Mouse (Mus musculus): ENCODE measurements around the gene Hsp90ab1. TPM values are rescaled to one million over a fixed set of nuclear protein-coding genes. Genes with fewer than 3 reads are reported as not detected.

Hsp90ab1 gene
- polyA plus RNA-seq, 1 experiment from 2014 or later, result 1,372 TPM

GRCm38 (mm10) chr17:45586449-45586837 lies 13.4 kb upstream of the Hsp90ab1 start:
- peaks cover 7% of the 10 kb centered on the region; the same call in 1 of the 2 replicates for H3K9me3 ChIP-seq
- H3K4me1 ChIP-seq, result peaks cover 47% of the 10 kb centered on the region
- no peak for ATAC-seq (ENCODE audit: extremely low read depth, insufficient number of reproducible peaks, low FRiP score, low TSS enrichment)
- no peak overlapping the region for H3K4me2 ChIP-seq
- H3K4me3 ChIP-seq, result no peak overlapping the region
- peak overlapping the region; percentile 95; the same call in 1 of the 2 replicates for H3K27ac ChIP-seq (replicated peaks)
- peaks cover 43% of the 10 kb centered on the region for H3K36me3 ChIP-seq
- H3K9ac ChIP-seq, result no peak overlapping the region
- no peaks in the 10 kb centered on the region for H3K27me3 ChIP-seq (replicated peaks)
- 93% methylated on average over 3 of the region's 3 CpGs for WGBS

DNA sequence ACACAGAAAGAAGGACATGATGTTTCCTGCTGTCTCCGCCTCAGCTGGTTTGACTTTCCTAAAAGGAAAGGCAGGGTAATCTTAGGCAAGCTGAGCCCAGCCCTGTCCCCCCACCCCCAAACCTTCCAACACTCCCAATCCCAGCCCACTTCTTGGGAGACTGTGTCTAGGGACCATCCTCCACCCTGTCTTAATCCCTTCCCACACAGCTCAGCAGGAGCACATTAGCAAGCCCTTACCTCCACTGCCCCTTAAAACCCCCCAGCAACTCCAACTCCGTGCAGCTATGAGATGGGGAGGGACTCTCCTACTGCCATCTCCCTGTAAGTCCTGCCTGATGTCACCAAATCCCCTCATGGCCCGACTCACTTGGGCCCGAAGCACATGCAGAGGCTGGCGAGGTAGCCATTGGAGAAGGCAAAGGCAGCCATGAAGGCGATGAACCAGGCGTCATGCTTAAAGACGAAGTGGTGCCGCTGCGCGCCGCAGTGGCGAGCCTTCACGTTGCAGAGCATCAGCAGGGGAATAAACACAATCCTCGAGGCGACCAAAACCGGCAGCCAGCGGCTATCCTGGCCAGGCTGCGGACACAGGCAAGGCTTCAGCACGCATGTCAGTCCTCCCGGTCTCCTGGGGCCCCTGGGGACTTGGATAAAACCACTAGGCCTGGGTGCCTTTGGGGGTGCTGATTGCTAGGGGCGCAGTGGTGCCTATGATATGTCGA lies 12.8 kb upstream of the Hsp90ab1 start:
- WGBS, result 63% methylated on average over 23 of the region's 23 CpGs
- H3K9me3 ChIP-seq, result peaks cover 7% of the 10 kb centered on the region; the same call in 1 of the 2 replicates
- H3K4me1 ChIP-seq, result peaks cover 46% of the 10 kb centered on the region
- no peaks in the 10 kb centered on the region for H3K27me3 ChIP-seq (replicated peaks)
- ATAC-seq (ENCODE audit: extremely low read depth, insufficient number of reproducible peaks, low FRiP score, low TSS enrichment), result no peak
- H3K4me2 ChIP-seq, result peak overlapping the region; percentile 45; the same call in 1 of the 2 replicates
- peak overlapping the region; percentile 44 for H3K9ac ChIP-seq
- H3K27ac ChIP-seq (replicated peaks), result peak overlapping the region; percentile 95
- peaks cover 43% of the 10 kb centered on the region for H3K36me3 ChIP-seq
- no peak overlapping the region for H3K4me3 ChIP-seq

GRCm38 (mm10) chr17:45584939-45585678 lies 12.0 kb upstream of the Hsp90ab1 start:
- H3K4me1 ChIP-seq, result peaks cover 46% of the 10 kb centered on the region
- WGBS, result 8% methylated on average over 14 of the region's 14 CpGs
- H3K4me3 ChIP-seq, result peak overlapping the region; percentile 17; the same call in 1 of the 2 replicates
- peak overlapping the region; percentile 95 for H3K27ac ChIP-seq (replicated peaks)
- ATAC-seq (ENCODE audit: extremely low read depth, insufficient number of reproducible peaks, low FRiP score, low TSS enrichment), result peak; percentile 53; the same call in 1 of the 2 replicates
- peaks cover 41% of the 10 kb centered on the region for H3K36me3 ChIP-seq
- H3K27me3 ChIP-seq (replicated peaks), result no peaks in the 10 kb centered on the region
- H3K4me2 ChIP-seq, result peak overlapping the region; percentile 45
- H3K9me3 ChIP-seq, result peaks cover 7% of the 10 kb centered on the region; the same call in 1 of the 2 replicates
- peak overlapping the region; percentile 60 for H3K9ac ChIP-seq

DNA sequence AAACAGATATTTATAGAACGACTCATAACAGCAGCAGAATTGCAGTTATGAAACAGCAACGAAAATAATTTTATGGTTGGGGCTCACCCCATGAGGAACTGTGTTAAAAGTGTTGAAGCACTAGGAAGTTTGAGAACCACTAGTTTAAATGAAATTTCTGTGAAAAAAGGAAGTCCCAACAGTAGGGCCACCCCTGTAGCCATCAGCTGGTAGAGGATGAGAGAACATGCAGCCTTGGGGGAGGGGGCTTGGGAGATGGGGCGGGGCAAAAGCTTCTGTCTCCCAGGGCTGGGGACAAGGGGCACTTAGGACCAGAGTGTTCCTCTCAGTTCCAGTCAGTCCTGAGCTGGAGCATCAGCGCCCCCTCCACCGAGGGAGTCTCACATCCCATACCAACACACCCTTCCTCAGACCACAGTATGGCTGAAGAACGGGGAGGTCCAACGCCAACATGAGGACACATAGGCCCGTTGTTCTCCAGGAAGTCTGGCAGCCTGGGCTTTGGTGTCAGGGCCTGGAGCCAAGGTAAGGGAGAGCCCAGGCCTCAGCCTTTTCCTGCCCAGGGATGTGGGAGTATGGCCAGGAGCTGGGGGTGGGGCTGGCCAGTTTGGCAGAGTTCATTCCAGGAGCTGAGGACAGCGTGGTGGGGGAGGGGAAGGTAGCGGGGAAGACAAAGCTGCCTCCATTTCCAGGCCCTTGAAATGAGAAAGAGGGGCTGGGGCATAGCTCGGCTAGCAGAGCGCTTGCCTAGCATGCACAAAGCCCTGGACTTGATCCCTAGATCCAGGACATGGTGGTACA lies 11.2 kb upstream of the Hsp90ab1 start:
- Histone ChIP-seq H3K4me1 (peaks cover 46% of the 10 kb centered on the region), H3K27me3 (replicated peaks) (no peaks in the 10 kb centered on the region), H3K27ac (replicated peaks) (peak overlapping the region; percentile 95), H3K9me3 (peaks cover 7% of the 10 kb centered on the region; the same call in 1 of the 2 replicates), H3K36me3 (peaks cover 33% of the 10 kb centered on the region), H3K4me2 (peak overlapping the region; percentile 45), H3K4me3 (peak overlapping the region; percentile 17; the same call in 1 of the 2 replicates), H3K9ac (peak overlapping the region; percentile 60)
- ATAC-seq (ENCODE audit: extremely low read depth, insufficient number of reproducible peaks, low FRiP score, low TSS enrichment), result peak; percentile 45
- 29% methylated on average over 12 of the region's 12 CpGs for WGBS

- peaks cover 7% of the 10 kb centered on the region; the same call in 1 of the 2 replicates for H3K9me3 ChIP-seq
- H3K9ac ChIP-seq, result no peak overlapping the region
- H3K4me1 ChIP-seq, result peaks cover 56% of the 10 kb centered on the region
- 0 out of 2 replicates have a peak overlapping the region, but pooled peaks have one; percentile 95 for H3K27ac ChIP-seq (replicated peaks)
- no peak for ATAC-seq (ENCODE audit: extremely low read depth, insufficient number of reproducible peaks, low FRiP score, low TSS enrichment)
- no peak overlapping the region for H3K4me2 ChIP-seq
- WGBS, result 62% methylated on average over 6 of the region's 6 CpGs
- H3K4me3 ChIP-seq, result no peak overlapping the region
- no peaks in the 10 kb centered on the region for H3K27me3 ChIP-seq (replicated peaks)
- H3K36me3 ChIP-seq, result peaks cover 19% of the 10 kb centered on the region
These were observed 9.8 kb upstream of the Hsp90ab1 start for GRCm38 (mm10) chr17:45582715-45583355.

- Histone ChIP-seq H3K9me3 (peaks cover 7% of the 10 kb centered on the region; the same call in 1 of the 2 replicates), H3K4me1 (peaks cover 59% of the 10 kb centered on the region), H3K27ac (replicated peaks) (peak overlapping the region; percentile 59; the same call in 1 of the 2 replicates), H3K4me3 (no peak overlapping the region), H3K9ac (no peak overlapping the region), H3K36me3 (peaks cover 12% of the 10 kb centered on the region), H3K4me2 (no peak overlapping the region), H3K27me3 (replicated peaks) (no peaks in the 10 kb centered on the region)
- WGBS, result 68% methylated on average over 6 of the region's 6 CpGs
- no peak for ATAC-seq (ENCODE audit: extremely low read depth, insufficient number of reproducible peaks, low FRiP score, low TSS enrichment)
These were observed 9.1 kb upstream of the Hsp90ab1 start for GRCm38 (mm10) chr17:45582188-45582587.

- H3K4me1 ChIP-seq, result peaks cover 59% of the 10 kb centered on the region
- no peak for ATAC-seq (ENCODE audit: extremely low read depth, insufficient number of reproducible peaks, low FRiP score, low TSS enrichment)
- H3K4me2 ChIP-seq, result no peak overlapping the region
- no peak overlapping the region for H3K4me3 ChIP-seq
- H3K9ac ChIP-seq, result no peak overlapping the region
- H3K27ac ChIP-seq (replicated peaks), result peak overlapping the region; percentile 59
- no peaks in the 10 kb centered on the region for H3K27me3 ChIP-seq (replicated peaks)
- H3K9me3 ChIP-seq, result peaks cover 3% of the 10 kb centered on the region; the same call in 1 of the 2 replicates
- 12% methylated on average over 2 of the region's 2 CpGs for WGBS
- peaks cover 6% of the 10 kb centered on the region for H3K36me3 ChIP-seq
These were observed 8.5 kb upstream of the Hsp90ab1 start for GRCm38 (mm10) chr17:45581567-45581983.

DNA sequence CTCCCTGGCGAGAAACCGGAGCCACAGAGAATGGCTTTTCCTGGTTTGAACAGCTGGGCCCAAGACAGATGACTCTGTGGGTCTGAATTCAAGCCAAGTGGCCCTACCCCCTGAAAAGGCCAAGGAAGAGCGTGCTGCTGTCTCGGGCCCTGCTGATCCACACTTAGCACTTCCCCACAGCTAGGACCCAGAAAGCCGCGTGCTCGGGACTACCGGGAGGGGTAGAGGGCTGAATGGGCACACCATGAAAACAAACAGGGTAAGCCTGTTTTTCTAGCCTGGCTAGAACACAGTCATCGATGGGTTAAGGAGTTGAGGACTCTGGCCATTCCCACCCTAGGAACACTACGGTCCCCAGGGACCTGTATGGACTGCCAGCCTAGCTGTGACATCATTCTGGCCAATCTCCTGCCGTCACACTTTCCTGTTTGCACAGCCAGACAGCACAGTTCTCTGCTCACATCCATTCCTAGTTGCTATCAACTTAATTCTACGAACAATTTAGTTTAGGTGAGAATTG lies 7.9 kb upstream of the Hsp90ab1 start:
- WGBS, result 32% methylated on average over 12 of the region's 12 CpGs
- H3K4me1 ChIP-seq, result peaks cover 56% of the 10 kb centered on the region
- ATAC-seq (ENCODE audit: extremely low read depth, insufficient number of reproducible peaks, low FRiP score, low TSS enrichment), result no peak
- H3K9me3 ChIP-seq, result no peaks in the 10 kb centered on the region
- H3K27ac ChIP-seq (replicated peaks), result peak overlapping the region; percentile 59
- peak overlapping the region; percentile 33; the same call in 1 of the 2 replicates for H3K9ac ChIP-seq
- 0 out of 2 replicates have a peak overlapping the region, but pooled peaks have one; percentile 4 for H3K4me2 ChIP-seq
- H3K4me3 ChIP-seq, result no peak overlapping the region
- peaks cover under 1% of the 10 kb centered on the region; the same call in 1 of the 2 replicates for H3K36me3 ChIP-seq
- no peaks in the 10 kb centered on the region for H3K27me3 ChIP-seq (replicated peaks)

- H3K36me3 ChIP-seq, result no peaks in the 10 kb centered on the region
- no peak overlapping the region for H3K4me3 ChIP-seq
- no peak for ATAC-seq (ENCODE audit: extremely low read depth, insufficient number of reproducible peaks, low FRiP score, low TSS enrichment)
- H3K27me3 ChIP-seq (replicated peaks), result no peaks in the 10 kb centered on the region
- 84% methylated on average over 4 of the region's 4 CpGs for WGBS
- no peak overlapping the region for H3K4me2 ChIP-seq
- no peak overlapping the region for H3K27ac ChIP-seq (replicated peaks)
- H3K4me1 ChIP-seq, result peaks cover 52% of the 10 kb centered on the region
- no peaks in the 10 kb centered on the region for H3K9me3 ChIP-seq
- H3K9ac ChIP-seq, result no peak overlapping the region
These were observed 6.5 kb upstream of the Hsp90ab1 start for GRCm38 (mm10) chr17:45579554-45579953.

DNA sequence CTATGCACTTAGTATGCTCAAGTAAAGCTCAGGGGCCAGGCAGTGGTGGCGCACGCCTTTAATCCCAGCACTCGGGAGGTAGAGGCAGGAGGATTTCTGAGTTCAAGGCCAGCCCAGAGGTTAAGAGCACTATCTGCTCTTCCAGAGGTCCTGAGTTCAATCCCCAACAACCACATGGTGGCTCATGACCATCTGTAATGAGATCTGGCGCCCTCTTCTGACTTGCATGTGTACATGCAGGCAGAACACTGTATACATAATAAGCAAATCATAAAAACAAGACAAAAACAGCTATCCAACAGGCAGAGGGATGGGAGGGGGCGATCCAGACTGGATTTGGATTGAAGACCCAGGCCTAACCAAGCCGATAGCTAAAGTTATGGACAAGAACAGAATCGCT lies 5.8 kb upstream of the Hsp90ab1 start:
- H3K27ac ChIP-seq (replicated peaks), result peak overlapping the region; percentile 87
- no peaks in the 10 kb centered on the region for H3K27me3 ChIP-seq (replicated peaks)
- H3K36me3 ChIP-seq, result no peaks in the 10 kb centered on the region
- no peak overlapping the region for H3K4me2 ChIP-seq
- no peak overlapping the region for H3K4me3 ChIP-seq
- H3K9ac ChIP-seq, result peak overlapping the region; percentile 38; the same call in 1 of the 2 replicates
- WGBS, result 70% methylated on average over 7 of the region's 7 CpGs
- no peaks in the 10 kb centered on the region for H3K9me3 ChIP-seq
- peaks cover 49% of the 10 kb centered on the region for H3K4me1 ChIP-seq
- ATAC-seq (ENCODE audit: extremely low read depth, insufficient number of reproducible peaks, low FRiP score, low TSS enrichment), result no peak

All from heart, embryonic 13.5 days (tissue).